Mouse (Mus musculus): Measurements from ENCODE around the gene Sppl3.

DNA sequence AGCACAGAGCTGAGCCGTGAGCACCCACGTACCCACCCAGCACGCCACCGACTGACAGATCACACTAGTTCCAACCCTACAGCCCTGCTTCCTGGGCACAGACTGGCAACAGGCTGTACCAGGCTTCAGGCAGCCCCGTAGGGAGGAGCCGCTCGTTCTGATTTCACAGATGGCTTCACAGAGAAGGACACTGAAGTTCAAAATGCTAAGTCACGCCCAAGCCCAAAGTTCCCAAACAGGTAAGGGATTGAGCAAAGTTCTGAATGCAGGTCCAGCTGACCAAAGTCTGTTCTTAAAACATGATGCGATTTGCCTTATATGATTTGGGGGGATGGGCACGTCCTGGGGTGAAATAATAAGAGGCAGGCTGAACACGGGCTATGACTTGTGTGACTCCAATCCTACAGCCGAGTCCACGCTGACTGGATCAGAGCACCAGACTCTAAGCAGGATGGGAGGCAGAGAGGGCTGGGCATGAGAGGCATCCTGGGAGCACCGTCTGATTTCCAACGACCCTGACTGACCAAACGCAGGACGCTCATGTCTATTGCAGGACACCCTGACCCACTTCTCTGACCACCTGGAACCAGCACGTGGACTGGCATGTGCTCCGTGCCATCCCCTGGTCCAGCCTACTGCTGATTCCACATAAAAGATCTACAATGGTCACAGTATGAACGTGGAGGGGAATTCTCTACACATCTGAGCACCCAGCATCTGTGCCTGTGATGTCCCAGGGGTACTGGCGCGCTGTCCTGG is 116.7 kb downstream of the Sppl3 start:
- no peak for TF ChIP-seq CTCF (IDR thresholded peaks at IDR 0.05; ENCODE audit: control insufficient read depth, insufficient read depth, insufficient replicate concordance, low read depth, low read length)
- no peak for TF ChIP-seq POLR2A (IDR thresholded peaks at IDR 0.05; ENCODE audit: control insufficient read depth, low read depth, low read length)
